Mouse (Mus musculus) regulatory T cell (primary cell): ENCODE results near the gene Zfp319.

Experiments
- in situ Hi-C: fragments of 300-600 bp; cut with MboI, MseI; formaldehyde crosslinking; loops from one replicate; pipeline ENCODE4 v1.15.1; 2025; ENCODE audit warnings: high pct_unique_total_duplicates

The Zfp319 gene

GRCm38 (mm10) chr8:95310342-95310970, 21.3 kb downstream of the Zfp319 start, which contains the start of gene Tepp:
TSS of gene Tepp (plus strand) at chr8:95310566.
- in situ Hi-C loops: no loop called here

DNA sequence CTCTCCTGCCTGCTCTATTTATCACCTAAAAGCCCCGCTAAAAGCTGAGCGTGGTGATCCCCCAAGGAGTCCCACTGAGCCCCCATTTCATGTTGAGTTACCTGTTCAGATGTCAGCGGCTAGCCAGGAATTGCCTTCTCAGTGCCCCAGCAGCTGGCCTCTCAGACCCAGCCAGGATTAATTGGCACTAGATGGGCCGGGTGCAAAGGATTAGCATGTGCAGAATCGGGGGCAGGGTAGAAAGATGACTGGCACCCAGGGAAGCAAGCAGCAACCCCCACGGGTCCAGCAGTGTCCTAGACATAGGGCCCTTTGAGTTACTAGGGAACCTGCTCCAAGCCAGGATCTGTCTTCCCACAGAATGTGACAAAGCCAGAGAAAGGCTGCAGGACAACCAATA, 25.3 kb downstream of the Zfp319 start, which contains the start of gene Cngb1:
Gene Cngb1 (minus strand): TSS at position 155 of the 400 bp plus-strand sequence.
- in situ Hi-C loops: loop anchor here (5.0 kb wide), 1 partner anchor 49 kb away; no protein-coding TSS in a partner anchor

DNA sequence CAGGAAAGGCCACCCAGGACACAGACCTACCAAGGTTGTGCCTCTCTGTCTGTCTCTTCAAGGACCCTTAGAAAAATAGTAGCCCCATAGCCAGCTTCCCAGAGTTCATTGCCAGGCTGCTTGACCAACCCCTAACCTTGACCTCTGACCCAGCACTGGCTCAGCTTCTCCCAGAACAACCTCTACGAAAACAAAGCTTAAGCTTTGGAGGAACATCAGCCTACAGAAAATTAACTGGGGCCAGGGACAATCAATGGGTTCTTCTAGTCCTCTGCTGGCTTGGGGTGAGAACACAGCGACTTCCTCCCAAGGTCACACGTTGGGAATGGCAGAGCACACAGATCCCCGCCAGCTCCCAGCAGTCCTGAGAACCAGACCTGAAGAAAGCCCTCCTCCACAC, 26.2 kb downstream of the Zfp319 start:
- in situ Hi-C loops: loop anchor here (5.0 kb wide), 1 partner anchor 48 kb away; no protein-coding TSS in a partner anchor

GRCm38 (mm10) chr8:95302410-95302809, 29.3 kb downstream of the Zfp319 start:
- in situ Hi-C loops: no loop called here

DNA sequence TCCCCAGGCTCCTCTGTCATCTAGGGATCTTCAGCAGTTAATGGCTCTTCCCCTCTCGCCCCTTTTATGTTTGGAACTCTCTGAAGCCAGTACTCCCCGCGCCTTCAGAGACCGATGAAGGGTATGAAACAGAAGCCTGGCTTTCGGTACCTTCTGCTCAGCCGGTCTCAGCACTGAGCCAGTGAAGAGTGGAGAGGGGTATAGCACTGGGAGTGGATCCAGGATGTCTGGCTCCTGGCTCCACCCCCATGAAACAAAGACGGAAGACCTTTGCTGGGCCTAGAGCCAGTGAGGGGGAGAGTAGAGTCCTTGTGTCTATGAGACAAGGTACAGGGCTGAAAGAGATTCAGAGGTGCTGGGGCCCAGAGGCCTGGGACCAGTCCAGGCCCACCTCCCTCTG, 37.9 kb downstream of the Zfp319 start:
- in situ Hi-C loops: no loop called here

GRCm38 (mm10) chr8:95293172-95293571, 38.6 kb downstream of the Zfp319 start:
- in situ Hi-C loops: no loop called here

DNA sequence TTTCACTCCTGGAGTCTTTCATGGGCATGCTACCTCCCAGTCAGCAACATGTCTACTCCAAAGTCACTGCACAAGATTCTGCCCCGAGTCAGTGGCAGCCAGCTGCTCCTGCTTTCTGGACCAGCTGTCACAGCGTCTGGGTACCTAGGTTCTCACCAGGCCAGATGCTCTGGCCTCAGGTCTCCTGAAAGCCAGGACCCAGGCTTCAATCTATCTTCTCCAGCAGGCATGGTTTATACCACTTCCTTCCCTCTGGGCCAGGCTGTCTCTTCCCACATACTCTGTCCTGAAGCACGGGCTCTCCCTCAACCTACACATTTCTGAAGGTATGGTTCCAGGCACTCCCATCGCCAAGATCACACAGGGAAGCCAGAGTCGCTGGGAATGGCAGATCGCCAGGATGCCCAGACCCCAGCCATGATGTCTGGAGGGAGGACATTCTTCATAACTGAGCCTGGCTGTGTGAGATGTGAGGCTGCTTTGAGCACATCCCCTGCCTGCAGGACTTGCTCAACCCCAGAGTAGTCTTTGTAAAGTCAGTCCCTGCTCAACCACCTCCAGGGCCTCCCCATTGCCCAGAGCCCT, 42.6 kb downstream of the Zfp319 start:
- in situ Hi-C loops: no loop called here

- in situ Hi-C loops: no loop called here
Observed at GRCm38 (mm10) chr8:95281493-95281892, 50.3 kb downstream of the Zfp319 start.
